Mouse (Mus musculus) lung, adult 2 months (tissue): ENCODE data around the gene Spaar.

Experiments
- CTCF ChIP-seq: fragments of 200-500 bp; IDR thresholded peaks from 2 replicates; pipeline ENCODE4 v1.5.1; 2011; ENCODE audit warnings: mild to moderate bottlenecking, low read length, control low read depth; ENCODE audit not compliant: insufficient read depth
- POLR2A ChIP-seq: fragments of 200-500 bp; IDR thresholded peaks from 2 replicates; pipeline ENCODE4 v1.6.1; 2011; ENCODE audit warnings: low read depth, mild to moderate bottlenecking, control low read depth, low read length, borderline replicate concordance; ENCODE audit errors: extremely low read depth

GRCm38 (mm10) chr4:43772304-43772703 is 42.5 kb downstream of the Spaar start:
- TF ChIP-seq POLR2A: no peak
- TF ChIP-seq CTCF: no peak
